Mouse (Mus musculus) midbrain, embryonic 14.5 days (tissue): ENCODE measurements around the gene Fbl. TPM values are rescaled to one million over a fixed set of nuclear protein-coding genes. Genes with fewer than 3 reads are reported as not detected.
"Not testable (repeated sequence)": the region's sequence is repeated elsewhere in the genome, so short reads cannot be mapped to it uniquely, and the experiment has no call there.

Experiments
- ATAC-seq: fragments of 200-750 bp; cut with Nextera tagmentation; 2 replicates; pipeline ENCODE4 v1.8.0; 2017; ENCODE audit warnings: moderate number of reproducible peaks, moderate library complexity; ENCODE audit not compliant: low FRiP score, low TSS enrichment
- DNase-seq: peaks from one replicate; pipeline ENCODE4 v3.0.0-alpha.2; 2015
- H3K27ac ChIP-seq: fragments of 300-500 bp; sonication (generic); replicated peaks from 2 replicates; pipeline ENCODE4 v1.5.1; 2014; ENCODE audit warnings: mild to moderate bottlenecking, low read depth, low read length, moderate library complexity
- H3K27me3 ChIP-seq: fragments of 300-500 bp; sonication (generic); 2 replicates; pipeline ENCODE4 v1.6.1; 2014; ENCODE audit warnings: low read length, control low read depth, mixed read lengths; ENCODE audit not compliant: control insufficient read depth, insufficient read depth
- H3K36me3 ChIP-seq: fragments of 300-500 bp; sonication (generic); 2 replicates; pipeline ENCODE4 v1.6.1; 2014; ENCODE audit warnings: low read length, control low read depth; ENCODE audit not compliant: control insufficient read depth, insufficient read depth
- H3K4me1 ChIP-seq: fragments of 300-500 bp; sonication (generic); 2 replicates; pipeline ENCODE4 v1.6.1; 2014; ENCODE audit warnings: mild to moderate bottlenecking, antibody characterized with exemption, low read length, control low read depth; ENCODE audit not compliant: control insufficient read depth, insufficient read depth
- H3K4me2 ChIP-seq: fragments of 300-500 bp; sonication (generic); 2 replicates; pipeline ENCODE4 v1.6.1; 2014; ENCODE audit warnings: mild to moderate bottlenecking, low read length, moderate library complexity
- H3K4me3 ChIP-seq: fragments of 300-500 bp; sonication (generic); replicated peaks from 2 replicates; pipeline ENCODE4 v1.5.1; 2014; ENCODE audit warnings: low read depth, low read length
- H3K9ac ChIP-seq: fragments of 300-500 bp; sonication (generic); replicated peaks from 2 replicates; pipeline ENCODE4 v1.6.1; 2014; ENCODE audit warnings: mild to moderate bottlenecking, low read length, moderate library complexity
- H3K9me3 ChIP-seq: fragments of 300-500 bp; sonication (generic); 2 replicates; pipeline ENCODE4 v1.6.1; 2016; ENCODE audit warnings: low read length, control low read depth, mixed read lengths; ENCODE audit not compliant: control insufficient read depth
- WGBS: fragments of 180-500 bp; shearing (Covaris S2); extraction: QIAGEN DNeasy Blood & Tissue Kit; methylation state at CpG from one replicate; pipeline ENCODE4 v1.1.7; 2014; 5-methylcytosine and 5-hydroxymethylcytosine counted together
- polyA plus RNA-seq: library from polyadenylated mRNA; unstranded; fragments of >200 nt; fragmentation: Nextera tagmentation; extraction: Ambion mirVana; gene quantifications from 2 replicates; pipeline ENCODE4 v1.2.1, GENCODE M21; 2014

The Fbl gene
- 26.2 and 36.4 TPM in 2 replicates for polyA plus RNA-seq

- Histone ChIP-seq H3K4me1 (peaks cover 20% of the 10 kb centered on the region), H3K36me3 (peaks cover under 1% of the 10 kb centered on the region; the same call in 1 of the 2 replicates), H3K9me3 (no peaks in the 10 kb centered on the region), H3K9ac (peak within 1 kb of the TSS; percentile 69), H3K27ac (peak within 1 kb of the TSS; percentile 74), H3K4me3 (peak within 1 kb of the TSS; percentile 78), H3K27me3 (no peaks in the 10 kb centered on the region), H3K4me2 (peak within 1 kb of the TSS; percentile 73)
- peak; percentile 98 for DNase-seq
- peak; percentile 91 for ATAC-seq
- under 1% methylated on average over 80 of the region's 80 CpGs for WGBS
Observed at GRCm38 (mm10) chr7:28169489-28170422, at the start of gene Fbl. Gene Fbl, plus strand, starts transcription at chr7:28169710.

DNA sequence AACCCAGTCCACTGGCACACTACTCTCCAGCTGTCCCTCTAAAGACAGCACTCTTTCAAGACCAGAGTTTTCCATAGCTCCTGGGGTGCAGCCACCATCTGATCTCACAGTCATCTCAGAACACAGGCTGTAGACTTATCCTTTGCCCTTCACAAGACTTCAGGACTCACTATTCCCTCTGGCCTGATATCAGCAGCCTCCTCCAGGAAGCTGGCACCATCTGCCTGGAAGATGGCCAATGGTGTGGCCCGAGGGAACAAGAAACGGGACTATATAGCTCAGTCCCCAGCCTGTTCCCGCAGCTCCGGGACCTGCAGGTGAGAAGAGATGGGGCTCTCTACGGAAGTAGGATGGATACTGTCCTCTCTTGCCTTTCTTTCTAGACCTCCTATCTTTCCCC, 40.3 kb upstream of the Fbl start, which contains the start of gene 9530053A07Rik:
Gene 9530053A07Rik (plus strand): TSS at position 301 of the 400 bp plus-strand sequence.
- ATAC-seq (no peak), DNase-seq (no peak)
- H3K9me3 ChIP-seq, result no peaks in the 10 kb centered on the region
- H3K27ac ChIP-seq, result no peak within 1 kb of the TSS
- WGBS, result 89% methylated on average over 5 of the region's 5 CpGs
- no peak within 1 kb of the TSS for H3K4me2 ChIP-seq
- H3K9ac ChIP-seq, result no peak within 1 kb of the TSS
- H3K4me3 ChIP-seq, result no peak within 1 kb of the TSS
- no peaks in the 10 kb centered on the region for H3K4me1 ChIP-seq
- H3K27me3 ChIP-seq, result no peaks in the 10 kb centered on the region
- no peaks in the 10 kb centered on the region for H3K36me3 ChIP-seq

GRCm38 (mm10) chr7:28137613-28138012, 31.9 kb upstream of the Fbl start:
- H3K9me3 ChIP-seq, result no peaks in the 10 kb centered on the region
- ATAC-seq, result no peak
- H3K4me1 ChIP-seq, result no peaks in the 10 kb centered on the region
- no peaks in the 10 kb centered on the region for H3K36me3 ChIP-seq
- H3K4me3 ChIP-seq, result no peak overlapping the region
- H3K27me3 ChIP-seq, result no peaks in the 10 kb centered on the region
- no peak overlapping the region for H3K27ac ChIP-seq
- no peak overlapping the region for H3K4me2 ChIP-seq
- no peak overlapping the region for H3K9ac ChIP-seq
- WGBS, result 55% methylated on average over 5 of the region's 5 CpGs
- DNase-seq, result peak; percentile 81

DNA sequence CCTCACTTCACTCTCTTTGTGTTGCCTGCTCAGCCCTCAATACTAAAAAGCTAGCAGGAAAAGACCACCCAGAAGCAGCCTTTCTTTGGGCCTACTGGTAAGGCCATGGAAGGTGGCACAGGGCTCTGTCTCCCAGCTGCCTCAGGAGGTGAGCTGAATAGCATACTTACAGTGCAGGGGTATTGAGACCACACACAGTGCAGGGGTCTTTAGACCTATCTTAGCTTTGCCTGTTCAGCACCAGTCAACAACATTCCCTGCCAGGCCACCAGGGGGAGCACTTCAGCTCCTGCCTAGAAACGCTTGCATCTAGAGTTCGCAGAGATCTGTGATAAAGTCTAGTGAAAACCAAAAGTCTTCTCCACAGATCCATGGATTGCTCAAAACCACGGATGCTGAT, 21.2 kb upstream of the Fbl start:
- DNase-seq (peak; percentile 82), ATAC-seq (no peak)
- H3K4me3 ChIP-seq, result no peak overlapping the region
- H3K4me1 ChIP-seq, result no peaks in the 10 kb centered on the region
- no peaks in the 10 kb centered on the region for H3K36me3 ChIP-seq
- H3K27me3 ChIP-seq, result no peaks in the 10 kb centered on the region
- no peak overlapping the region for H3K9ac ChIP-seq
- H3K9me3 ChIP-seq, result peaks cover 3% of the 10 kb centered on the region; the same call in 1 of the 2 replicates
- no peak overlapping the region for H3K4me2 ChIP-seq
- whole genome bisulfite sequencing, result 16% methylated on average over 3 of the region's 3 CpGs
- H3K27ac ChIP-seq, result no peak overlapping the region

GRCm38 (mm10) chr7:28149841-28150240, 19.7 kb upstream of the Fbl start:
- ATAC-seq (no peak), DNase-seq (no peak)
- H3K9me3 ChIP-seq, result no peaks in the 10 kb centered on the region
- no peaks in the 10 kb centered on the region for H3K4me1 ChIP-seq
- H3K36me3 ChIP-seq, result no peaks in the 10 kb centered on the region
- 93% methylated on average over 1 of the region's 1 CpGs for WGBS
- no peaks in the 10 kb centered on the region for H3K27me3 ChIP-seq
- no peak overlapping the region for H3K4me2 ChIP-seq
- H3K27ac ChIP-seq, result no peak overlapping the region
- no peak overlapping the region for H3K9ac ChIP-seq
- H3K4me3 ChIP-seq, result no peak overlapping the region

- H3K4me3 ChIP-seq, result no peak overlapping the region
- no peaks in the 10 kb centered on the region for H3K4me1 ChIP-seq
- DNase-seq (peak; percentile 64), ATAC-seq (no peak)
- no peak overlapping the region for H3K9ac ChIP-seq
- H3K27ac ChIP-seq, result no peak overlapping the region
- H3K9me3 ChIP-seq, result no peaks in the 10 kb centered on the region
- H3K36me3 ChIP-seq, result no peaks in the 10 kb centered on the region
- 18% methylated on average over 13 of the region's 13 CpGs for WGBS
- H3K27me3 ChIP-seq, result no peaks in the 10 kb centered on the region
- H3K4me2 ChIP-seq, result no peak overlapping the region
Observed at GRCm38 (mm10) chr7:28151584-28152221, 17.8 kb upstream of the Fbl start.

DNA sequence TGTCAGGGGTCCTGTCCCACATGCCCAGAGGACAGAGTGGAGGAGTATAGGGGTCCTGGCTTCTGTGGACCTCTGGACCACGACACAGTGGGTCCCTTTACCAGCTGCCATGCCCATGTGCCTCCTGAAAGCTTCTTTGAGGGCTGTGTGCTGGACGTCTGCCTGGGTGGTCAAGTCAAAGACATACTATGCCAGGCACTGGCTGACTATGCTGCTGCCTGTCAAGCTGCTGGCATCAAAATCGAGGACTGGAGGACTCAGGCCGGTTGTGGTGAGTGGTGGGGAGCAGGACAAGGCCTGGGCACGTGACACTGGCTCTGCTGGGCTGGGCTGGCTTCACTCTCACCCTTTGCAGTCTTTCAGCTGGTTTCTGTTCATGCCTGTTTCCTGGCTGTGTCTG, 15.9 kb upstream of the Fbl start:
- 36% methylated on average over 5 of the region's 5 CpGs for WGBS
- H3K4me3 ChIP-seq, DNase-seq, H3K27ac ChIP-seq, ATAC-seq, H3K36me3 ChIP-seq, H3K4me2 ChIP-seq, H3K27me3 ChIP-seq, H3K9me3 ChIP-seq, H3K9ac ChIP-seq, H3K4me1 ChIP-seq: not testable (repeated sequence)

DNA sequence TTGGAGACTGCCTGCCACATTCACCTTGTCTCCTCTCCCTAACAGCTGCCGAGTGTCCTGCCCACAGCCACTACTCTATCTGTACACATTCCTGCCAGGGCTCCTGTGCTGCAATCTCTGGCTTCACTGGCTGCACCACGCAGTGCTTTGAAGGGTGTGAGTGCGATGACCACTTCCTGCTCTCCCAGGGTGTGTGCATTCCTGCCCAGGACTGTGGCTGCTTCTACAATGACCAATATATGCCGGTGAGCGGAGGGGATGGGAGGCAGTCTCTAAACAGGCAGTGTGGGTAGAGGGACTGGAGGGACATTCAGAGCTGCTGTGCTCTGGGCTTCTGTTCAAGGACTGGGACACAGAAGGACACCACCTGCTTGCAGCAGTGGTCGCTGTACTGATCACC, 10.2 kb upstream of the Fbl start:
- ATAC-seq (no peak), DNase-seq (no peak)
- WGBS, result 77% methylated on average over 6 of the region's 6 CpGs
- Histone ChIP-seq H3K9ac (peak overlapping the region; percentile 16; the same call in 1 of the 2 replicates), H3K4me2 (no peak overlapping the region), H3K4me1 (no peaks in the 10 kb centered on the region), H3K9me3 (no peaks in the 10 kb centered on the region), H3K27ac (no peak overlapping the region), H3K27me3 (no peaks in the 10 kb centered on the region), H3K36me3 (no peaks in the 10 kb centered on the region), H3K4me3 (no peak overlapping the region)
